Comparison of ENCODE assay signal across 9 mouse cellular contexts in genomic region chr3:94472447-94473114, GRCm38 (mm10). TPM values are rescaled to one million over a fixed set of nuclear protein-coding genes. Genes with fewer than 3 reads are reported as not detected.
DNase-seq lines count a peak whose midpoint lies in the region; ATAC-seq and TF ChIP-seq lines count a peak whose summit lies in the region.
"Had no signal": no experiment of that assay in that cellular context is flagged by ENCODE, and none has a peak within 500 bp of the region (broad histone marks: within the 10 kb centered on the region; RNA-seq: fewer than 3 reads in every experiment).

No protein-coding gene starts in this region.

- WGBS in embryonic facial prominence, embryonic 12.5 days: 9% methylated on average over 28 of the region's 28 CpGs
- 8% methylated on average over 28 of the region's 28 CpGs for WGBS in heart, postnatal 0 days
- 16% methylated on average over 28 of the region's 28 CpGs for WGBS in large intestine, adult 2 months
- 8% methylated on average over 28 of the region's 28 CpGs for WGBS in midbrain, embryonic 12.5 days

- no peaks in the 10 kb centered on the region for H3K27me3 ChIP-seq in embryonic facial prominence, embryonic 12.5 days
- no peaks in the 10 kb centered on the region for H3K27me3 ChIP-seq in heart, postnatal 0 days (ENCODE audit: control insufficient read depth, insufficient read depth, low read length)
- H3K27me3 ChIP-seq in midbrain, embryonic 12.5 days: no peaks in the 10 kb centered on the region

- TF ChIP-seq EP300 in heart, postnatal 0 days (IDR thresholded peaks at IDR 0.05; ENCODE audit: low read depth): no peak

- no peak overlapping the region for H3K9ac ChIP-seq in embryonic facial prominence, embryonic 12.5 days
- H3K9ac ChIP-seq in heart, postnatal 0 days (replicated peaks; ENCODE audit: low read depth, low read length): no peak overlapping the region; the same call in none of the 2 replicates
- no peak overlapping the region; the same call in 1 of the 2 replicates for H3K9ac ChIP-seq in midbrain, embryonic 12.5 days (replicated peaks)

- no peak overlapping the region for H3K27ac ChIP-seq in embryonic facial prominence, embryonic 12.5 days
- peak overlapping the region; percentile 33 for H3K27ac ChIP-seq in heart, postnatal 0 days (ENCODE audit: low read depth)
- 0 out of 2 replicates have a peak overlapping the region, but pooled peaks have one; percentile 6 for H3K27ac ChIP-seq in midbrain, embryonic 12.5 days (replicated peaks)

- H3K4me2 ChIP-seq in embryonic facial prominence, embryonic 12.5 days (replicated peaks): peak overlapping the region; percentile 45
- H3K4me2 ChIP-seq in heart, postnatal 0 days (ENCODE audit: low read depth, low read length): peak overlapping the region; percentile 55
- H3K4me2 ChIP-seq in midbrain, embryonic 12.5 days (replicated peaks): peak overlapping the region; percentile 54

- 0 out of 2 replicates have a peak overlapping the region, but pooled peaks have one; percentile 18 for H3K4me3 ChIP-seq in embryonic facial prominence, embryonic 12.5 days
- peak overlapping the region; percentile 19 for H3K4me3 ChIP-seq in heart, postnatal 0 days (ENCODE audit: low read depth, low read length)
- H3K4me3 ChIP-seq in midbrain, embryonic 12.5 days: peak overlapping the region; percentile 36
- H3K4me3 ChIP-seq: erythroblast, embryonic 14.5 days had no signal

- no peak for TF ChIP-seq CTCF in heart, postnatal 0 days (IDR thresholded peaks at IDR 0.05; ENCODE audit: low read depth)

- no peak for ATAC-seq in cerebellum, adult (ENCODE audit: insufficient number of reproducible peaks, low FRiP score, low TSS enrichment)
- peak; percentile 78; the same call in 1 of the 2 replicates for ATAC-seq in embryonic facial prominence, embryonic 12.5 days (ENCODE audit: insufficient number of reproducible peaks, insufficient read depth, low FRiP score, low TSS enrichment)
- peak; percentile 83 for ATAC-seq in heart, postnatal 0 days (ENCODE audit: insufficient read depth, low read depth)
- peak; percentile 79 for ATAC-seq in midbrain, embryonic 12.5 days (ENCODE audit: low FRiP score, low read depth)

- peak; percentile 49 to 67 for DNase-seq in cerebellum, postnatal 10 days
- peak; percentile 57 for DNase-seq in heart, postnatal 0 days (ENCODE audit: low spot score)
- DNase-seq in large intestine, adult 2 months (ENCODE audit: low read depth, low spot score): peak; percentile 57
- no peak for DNase-seq in left cerebral cortex, adult 8-10 months (ENCODE audit: low spot score in 2 of 2)
- no peak for DNase-seq in right cerebral cortex, adult 18-20 months

- H3K9me3 ChIP-seq in embryonic facial prominence, embryonic 12.5 days: no peaks in the 10 kb centered on the region
- H3K9me3 ChIP-seq in heart, postnatal 0 days (replicated peaks; ENCODE audit: control insufficient read depth, low read length): no peaks in the 10 kb centered on the region
- no peaks in the 10 kb centered on the region for H3K9me3 ChIP-seq in midbrain, embryonic 12.5 days

- no peaks in the 10 kb centered on the region for H3K36me3 ChIP-seq in embryonic facial prominence, embryonic 12.5 days
- no peaks in the 10 kb centered on the region for H3K36me3 ChIP-seq in heart, postnatal 0 days (replicated peaks; ENCODE audit: control insufficient read depth, insufficient read depth, low read length)
- no peaks in the 10 kb centered on the region for H3K36me3 ChIP-seq in midbrain, embryonic 12.5 days

- H3K4me1 ChIP-seq in embryonic facial prominence, embryonic 12.5 days: peaks cover 10% of the 10 kb centered on the region; the same call in 1 of the 2 replicates
- H3K4me1 ChIP-seq in heart, postnatal 0 days (ENCODE audit: control insufficient read depth, insufficient read depth): peaks cover 14% of the 10 kb centered on the region; the same call in 1 of the 2 replicates
- peaks cover 40% of the 10 kb centered on the region for H3K4me1 ChIP-seq in midbrain, embryonic 12.5 days

RNA-seq across cellular contexts. Expression of gene Celf3, which starts 5.5 kb away (rescaled TPM):
- polyA plus RNA-seq in embryonic facial prominence, embryonic 12.5 days (2016; fragmentation: Nextera tagmentation; extraction: Ambion mirVana): 14.2 and 17.8 TPM in 2 replicates
- not detected in 2 replicates for total RNA-seq in heart, postnatal 0 days (2014; rRNA removed; ENCODE audit: low replicate concordance)
- 0.53 and 0.80 TPM in 2 replicates for polyA plus RNA-seq in heart, postnatal 0 days (2015; fragmentation: Nextera tagmentation; extraction: Ambion mirVana)
- 6.4 and 8.6 TPM in 2 replicates for polyA plus RNA-seq in large intestine, adult 2 months (2012; rRNA removed)
- 222 and 240 TPM in 2 replicates for polyA plus RNA-seq in midbrain, embryonic 12.5 days (2016; fragmentation: Nextera tagmentation; extraction: Ambion mirVana)
- total RNA-seq in left cerebral cortex, adult 8-10 months (2022): 100 to 1,000 TPM; 136 to 175 (median 139) TPM
- polyA plus RNA-seq: erythroblast, embryonic 14.5 days had no signal

RNA-seq across cellular contexts. Expression of gene Riiad1, which starts 7.6 kb away (rescaled TPM):
- polyA plus RNA-seq in embryonic facial prominence, embryonic 12.5 days (2016; fragmentation: Nextera tagmentation; extraction: Ambion mirVana): 2.0 and 2.3 TPM in 2 replicates
- 1.2 TPM in 1 of 2 replicates, not detected in the other for total RNA-seq in heart, postnatal 0 days (2014; rRNA removed; ENCODE audit: low replicate concordance)
- polyA plus RNA-seq in heart, postnatal 0 days (2015; fragmentation: Nextera tagmentation; extraction: Ambion mirVana): 4.3 and 4.5 TPM in 2 replicates
- 0.36 and 0.86 TPM in 2 replicates for polyA plus RNA-seq in large intestine, adult 2 months (2012; rRNA removed)
- 15.8 and 19.0 TPM in 2 replicates for polyA plus RNA-seq in midbrain, embryonic 12.5 days (2016; fragmentation: Nextera tagmentation; extraction: Ambion mirVana)
- 1 to 10 TPM; 5.2 to 6.9 (median 6.1) TPM for total RNA-seq in left cerebral cortex, adult 8-10 months (2022)
- polyA plus RNA-seq: erythroblast, embryonic 14.5 days had no signal

RNA-seq across cellular contexts. Expression of gene Oaz3, which starts 28.9 kb away (rescaled TPM):
- polyA plus RNA-seq in embryonic facial prominence, embryonic 12.5 days (2016; fragmentation: Nextera tagmentation; extraction: Ambion mirVana): 0.41 and 0.45 TPM in 2 replicates
- not detected in 2 replicates for total RNA-seq in heart, postnatal 0 days (2014; rRNA removed; ENCODE audit: low replicate concordance)
- 0.33 and 0.41 TPM in 2 replicates for polyA plus RNA-seq in heart, postnatal 0 days (2015; fragmentation: Nextera tagmentation; extraction: Ambion mirVana)
- 0.31 TPM in 1 of 2 replicates, not detected in the other for polyA plus RNA-seq in large intestine, adult 2 months (2012; rRNA removed)
- 1.1 and 1.6 TPM in 2 replicates for polyA plus RNA-seq in midbrain, embryonic 12.5 days (2016; fragmentation: Nextera tagmentation; extraction: Ambion mirVana)
- total RNA-seq in left cerebral cortex, adult 8-10 months (2022): not detected
- polyA plus RNA-seq: erythroblast, embryonic 14.5 days had no signal

RNA-seq across cellular contexts. Expression of gene Mrpl9, which starts 29.5 kb away (rescaled TPM):
- 65.3 and 65.6 TPM in 2 replicates for polyA plus RNA-seq in embryonic facial prominence, embryonic 12.5 days (2016; fragmentation: Nextera tagmentation; extraction: Ambion mirVana)
- 83.0 and 85.1 TPM in 2 replicates for total RNA-seq in heart, postnatal 0 days (2014; rRNA removed; ENCODE audit: low replicate concordance)
- polyA plus RNA-seq in heart, postnatal 0 days (2015; fragmentation: Nextera tagmentation; extraction: Ambion mirVana): 67.4 and 68.7 TPM in 2 replicates
- 33.9 and 37.9 TPM in 2 replicates for polyA plus RNA-seq in large intestine, adult 2 months (2012; rRNA removed)
- polyA plus RNA-seq in midbrain, embryonic 12.5 days (2016; fragmentation: Nextera tagmentation; extraction: Ambion mirVana): 58.8 and 64.9 TPM in 2 replicates
- total RNA-seq in left cerebral cortex, adult 8-10 months (2022): 10 to 100 TPM; 32.7 to 40.7 (median 38.1) TPM

RNA-seq across cellular contexts. Expression of gene Tdrkh, which starts 59.5 kb away (rescaled TPM):
- polyA plus RNA-seq in embryonic facial prominence, embryonic 12.5 days (2016; fragmentation: Nextera tagmentation; extraction: Ambion mirVana): 11.8 and 13.9 TPM in 2 replicates
- 0.34 and 6.5 TPM in 2 replicates for total RNA-seq in heart, postnatal 0 days (2014; rRNA removed; ENCODE audit: low replicate concordance)
- polyA plus RNA-seq in heart, postnatal 0 days (2015; fragmentation: Nextera tagmentation; extraction: Ambion mirVana): 7.5 and 7.7 TPM in 2 replicates
- polyA plus RNA-seq in large intestine, adult 2 months (2012; rRNA removed): 0.12 and 0.23 TPM in 2 replicates
- polyA plus RNA-seq in midbrain, embryonic 12.5 days (2016; fragmentation: Nextera tagmentation; extraction: Ambion mirVana): 54.7 and 63.6 TPM in 2 replicates
- total RNA-seq in left cerebral cortex, adult 8-10 months (2022): 10 to 100 TPM; 38.3 to 42.1 (median 41.7) TPM

Comparison
In these comparisons a context has a peak if more than half of its experiments do, and no peak if none do; other contexts are left out.
1. DNase-seq: peak in cerebellum, postnatal 10 days (2 of 2), heart, postnatal 0 days (single experiment) and large intestine, adult 2 months (single experiment); none in left cerebral cortex, adult 8-10 months (0 of 2) and right cerebral cortex, adult 18-20 months (single experiment).
2. RNA of gene Celf3, which starts 5.5 kb away (polyA plus RNA-seq): 222 to 240 TPM in midbrain, embryonic 12.5 days; 14.2 to 17.8 TPM in embryonic facial prominence, embryonic 12.5 days, 6.4 to 8.6 TPM in large intestine, adult 2 months and 0.53 to 0.80 TPM in heart, postnatal 0 days; every median in the first group is over 10 times any median in the second.
3. Peak in every context shown above with its lines, with median percentiles within 50 percentile points of each other: H3K4me2 ChIP-seq and H3K4me3 ChIP-seq.